Mouse (Mus musculus): ENCODE measurements around the gene 4930503E14Rik. TPM values are rescaled to one million over a fixed set of nuclear protein-coding genes. Genes with fewer than 3 reads are reported as not detected.
"Not testable (repeated sequence)": the region's sequence is repeated elsewhere in the genome, so short reads cannot be mapped to it uniquely, and the experiment has no call there.

Gene 4930503E14Rik
- total RNA-seq (2014; fragmentation: Nextera tagmentation) = not detected in 2 replicates
- not detected in 2 replicates for total RNA-seq (2017)

DNA sequence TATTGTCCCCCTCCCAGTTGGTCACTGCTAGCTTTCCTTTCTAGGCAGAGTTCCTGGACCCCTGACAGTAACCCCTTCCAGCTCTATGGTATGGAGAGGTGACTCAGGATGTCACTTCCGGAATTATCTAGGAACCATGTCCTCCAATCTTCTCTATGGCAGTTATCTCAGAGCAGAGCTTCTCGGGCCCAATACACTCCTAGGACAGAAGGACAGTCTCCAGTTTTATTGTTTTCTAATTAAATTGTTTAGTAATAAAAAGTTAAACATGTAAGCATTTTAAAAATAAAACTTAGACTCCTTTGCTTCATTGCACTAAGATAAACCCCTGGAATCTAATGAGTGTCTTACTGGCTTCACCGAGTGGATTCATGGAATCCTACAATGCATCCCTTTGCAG is at the start of gene 4930503E14Rik:
Gene 4930503E14Rik (minus strand): TSS at position 101 of the 400 bp plus-strand sequence.
- ATAC-seq (replicated peaks; ENCODE audit: poor library complexity, severe bottlenecking) = not testable (repeated sequence)

GRCm38 (mm10) chr14:44248039-44248438 is 35.0 kb upstream of the 4930503E14Rik start:
- ATAC-seq (replicated peaks; ENCODE audit: poor library complexity, severe bottlenecking) = no peak

- not testable (repeated sequence) for ATAC-seq (replicated peaks; ENCODE audit: poor library complexity, severe bottlenecking)
Observed at GRCm38 (mm10) chr14:44197361-44197760, 15.7 kb downstream of the 4930503E14Rik start, which contains the start of gene Gm8212. Gene Gm8212 (plus strand): TSS chr14:44197661.

- ATAC-seq (replicated peaks; ENCODE audit: poor library complexity, severe bottlenecking) = not testable (repeated sequence)
Observed at GRCm38 (mm10) chr14:44123551-44123950, 89.5 kb downstream of the 4930503E14Rik start, which contains the start of gene Gm3327. Gene Gm3327 (plus strand): TSS chr14:44123851.

Other genes with a start within 250 kb of the 4930503E14Rik start
- gene Ang6, start 211.0 kb downstream of the 4930503E14Rik start, total RNA-seq (2014; fragmentation: Nextera tagmentation) = not detected in 2 replicates
- gene Ang6, start 211.0 kb downstream of the 4930503E14Rik start, total RNA-seq (2017) = not detected in 2 replicates
- gene Ear2, start 110.6 kb downstream of the 4930503E14Rik start, total RNA-seq (2014; fragmentation: Nextera tagmentation) = not detected in 2 replicates
- 7.2 and 9.9 TPM in 2 replicates for gene Ear2, start 110.6 kb downstream of the 4930503E14Rik start, total RNA-seq (2017)
- not detected in 2 replicates for gene Gm3327, start 89.4 kb downstream of the 4930503E14Rik start, total RNA-seq (2014; fragmentation: Nextera tagmentation)
- gene Gm3327, start 89.4 kb downstream of the 4930503E14Rik start, total RNA-seq (2017) = not detected in 2 replicates
- gene Gm8212, start 15.6 kb downstream of the 4930503E14Rik start, total RNA-seq (2014; fragmentation: Nextera tagmentation) = not detected in 2 replicates
- not detected in 2 replicates for gene Gm8212, start 15.6 kb downstream of the 4930503E14Rik start, total RNA-seq (2017)
- gene Gm8220, start 72.3 kb upstream of the 4930503E14Rik start, total RNA-seq (2014; fragmentation: Nextera tagmentation) = not detected in 2 replicates
- not detected in 2 replicates for gene Gm8220, start 72.3 kb upstream of the 4930503E14Rik start, total RNA-seq (2017)
- gene Gm5930, start 125.3 kb upstream of the 4930503E14Rik start, total RNA-seq (2014; fragmentation: Nextera tagmentation) = not detected in 2 replicates
- gene Gm5930, start 125.3 kb upstream of the 4930503E14Rik start, total RNA-seq (2017) = not detected in 2 replicates
- gene Gm8229, start 152.1 kb upstream of the 4930503E14Rik start, total RNA-seq (2014; fragmentation: Nextera tagmentation) = not detected in 2 replicates
- gene Gm8229, start 152.1 kb upstream of the 4930503E14Rik start, total RNA-seq (2017) = not detected in 2 replicates
- gene Gm3371, start 197.4 kb upstream of the 4930503E14Rik start, total RNA-seq (2014; fragmentation: Nextera tagmentation) = not detected in 2 replicates
- gene Gm3371, start 197.4 kb upstream of the 4930503E14Rik start, total RNA-seq (2017) = not detected in 2 replicates
- not detected in 2 replicates for gene Gm8232, start 220.4 kb upstream of the 4930503E14Rik start, total RNA-seq (2014; fragmentation: Nextera tagmentation)
- gene Gm8232, start 220.4 kb upstream of the 4930503E14Rik start, total RNA-seq (2017) = not detected in 2 replicates

Data from granulocyte monocyte progenitor cell, adult 5-6 weeks (primary cell).